Mouse (Mus musculus): Measurements from ENCODE around the gene Igf1r.

Igf1r gene

DNA sequence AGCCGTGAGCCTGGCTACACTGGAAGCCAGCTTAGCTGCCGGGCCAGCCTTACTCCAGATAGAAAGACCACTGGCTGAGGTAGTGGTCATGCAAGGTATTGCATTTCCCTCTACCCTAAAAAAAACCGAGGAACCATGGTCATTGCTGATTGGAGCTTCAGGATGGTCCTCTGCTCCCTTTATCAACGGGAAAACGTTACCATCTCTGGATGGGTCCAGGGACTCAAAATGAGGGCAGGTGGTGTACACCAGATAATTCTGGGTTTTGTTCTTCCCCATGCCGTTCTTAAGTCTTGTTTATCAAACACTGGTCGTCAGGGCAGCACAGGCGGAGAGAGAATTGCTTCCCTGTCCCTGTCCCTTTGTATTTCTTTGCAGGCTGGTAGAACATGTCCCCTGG, 57.0 kb downstream of the Igf1r start:
- DNase-seq (ENCODE audit: low spot score): no peak

DNA sequence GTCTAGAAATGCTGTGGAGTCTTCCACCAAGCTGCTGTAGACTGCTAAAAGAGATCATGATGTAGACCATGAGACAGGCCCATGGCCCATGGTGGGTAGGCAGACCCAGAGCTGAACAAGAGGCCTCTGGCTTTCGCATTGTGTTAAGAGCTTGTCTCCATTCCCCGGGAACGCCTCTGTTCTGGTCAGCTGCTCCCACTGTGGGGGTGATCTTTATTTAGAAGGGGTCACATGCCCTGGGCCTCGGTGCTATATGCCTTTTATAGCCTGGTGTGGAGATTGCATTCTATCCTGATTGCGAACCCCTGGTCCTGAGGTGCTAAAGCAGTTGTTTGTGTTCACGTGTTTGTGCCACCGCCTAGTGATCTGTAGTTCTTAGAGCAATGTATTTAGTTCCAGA, 57.5 kb downstream of the Igf1r start:
- DNase-seq (ENCODE audit: low spot score): no peak

DNA sequence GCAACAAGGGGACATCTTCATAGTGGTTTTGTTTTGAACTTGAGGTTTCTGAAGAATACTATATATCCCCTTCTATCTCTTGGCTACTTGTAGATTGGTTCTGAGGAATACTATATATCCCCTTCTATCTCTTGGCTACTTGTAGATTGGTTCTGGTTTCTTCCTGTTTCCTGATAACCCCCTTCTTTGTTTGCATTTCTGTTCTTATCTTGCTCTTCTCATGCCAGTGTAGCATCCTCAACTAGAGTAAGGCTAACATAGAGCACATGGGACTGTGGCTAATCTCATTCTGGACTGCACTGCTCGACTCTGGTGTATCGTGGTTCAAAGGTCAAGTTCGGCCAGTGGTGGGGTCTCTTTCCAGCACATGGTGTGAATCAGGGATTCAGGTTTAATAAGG, 58.2 kb downstream of the Igf1r start:
- no peak for DNase-seq (ENCODE audit: low spot score)

DNA sequence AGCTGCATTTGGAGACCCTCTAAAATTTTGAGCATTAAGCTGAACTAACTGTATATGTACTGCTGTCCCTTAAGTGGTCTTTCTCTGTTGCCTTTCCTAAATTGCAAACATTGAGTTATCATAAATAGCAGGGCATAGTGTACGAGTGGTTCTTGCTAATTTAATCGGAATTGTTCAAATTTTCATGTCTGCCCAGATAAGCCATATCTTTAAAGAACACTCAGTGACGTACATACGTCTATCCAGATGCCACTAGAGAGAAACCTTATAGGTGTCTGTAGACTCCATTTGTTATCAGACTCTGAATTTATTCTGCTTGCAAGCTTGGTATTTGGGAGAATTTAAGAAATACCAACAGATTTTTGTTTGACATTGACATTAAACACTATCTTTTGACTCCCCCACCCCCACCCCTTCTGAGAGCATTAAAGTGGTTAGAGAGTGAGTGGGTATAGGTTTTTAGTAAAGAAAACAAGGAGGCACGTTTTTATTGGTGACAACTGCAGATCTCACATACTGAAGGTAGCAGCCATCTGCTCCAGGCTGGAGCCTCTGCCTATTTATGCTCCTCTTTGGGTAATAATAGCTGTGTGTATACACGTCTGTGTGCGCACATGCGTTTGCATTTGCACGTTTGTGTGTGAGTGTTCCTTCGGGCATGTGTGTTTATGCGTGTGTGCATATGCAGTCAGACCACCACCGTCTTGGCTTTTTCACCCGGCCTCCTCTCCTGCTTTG, 58.9 kb downstream of the Igf1r start:
- no peak for DNase-seq (ENCODE audit: low spot score)

DNA sequence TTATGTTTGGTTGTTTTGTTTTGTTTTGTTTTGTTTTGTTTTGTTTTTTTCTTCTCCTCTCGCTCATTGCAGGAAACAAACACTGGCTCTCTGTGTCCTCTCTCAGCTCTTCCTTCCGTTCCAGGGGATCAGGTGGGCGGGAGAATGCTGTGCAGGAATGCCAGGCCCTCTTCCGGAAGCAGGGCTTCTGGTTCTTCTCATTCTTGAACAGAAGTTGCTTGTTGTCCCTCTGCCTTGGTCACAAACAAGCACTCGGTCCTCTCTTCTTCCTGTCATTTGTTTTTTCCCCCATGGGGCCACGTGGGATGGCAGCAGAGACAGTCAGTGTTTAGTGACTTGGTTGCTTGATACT, 59.5 kb downstream of the Igf1r start:
- DNase-seq (ENCODE audit: low spot score): no peak

DNA sequence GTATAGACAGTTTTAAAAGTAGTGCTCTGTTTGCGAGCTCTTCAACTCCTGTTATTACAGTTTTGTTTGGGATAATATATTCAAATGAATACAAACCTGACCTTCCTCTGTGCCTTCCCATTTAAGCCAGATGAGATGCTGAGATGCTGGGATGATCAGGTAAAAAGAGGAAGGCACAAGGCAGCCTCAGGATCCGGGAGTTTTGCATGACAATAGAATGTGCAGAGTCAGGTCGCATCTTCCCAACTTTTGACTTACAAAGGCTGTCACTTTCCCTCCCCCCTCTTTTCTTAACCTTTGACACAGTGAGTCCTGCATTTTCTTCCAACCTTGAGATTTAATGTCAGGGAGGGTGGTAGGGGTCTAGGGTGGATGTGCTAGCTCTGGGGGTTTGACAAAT, 61.9 kb downstream of the Igf1r start:
- DNase-seq (ENCODE audit: low spot score): no peak

DNA sequence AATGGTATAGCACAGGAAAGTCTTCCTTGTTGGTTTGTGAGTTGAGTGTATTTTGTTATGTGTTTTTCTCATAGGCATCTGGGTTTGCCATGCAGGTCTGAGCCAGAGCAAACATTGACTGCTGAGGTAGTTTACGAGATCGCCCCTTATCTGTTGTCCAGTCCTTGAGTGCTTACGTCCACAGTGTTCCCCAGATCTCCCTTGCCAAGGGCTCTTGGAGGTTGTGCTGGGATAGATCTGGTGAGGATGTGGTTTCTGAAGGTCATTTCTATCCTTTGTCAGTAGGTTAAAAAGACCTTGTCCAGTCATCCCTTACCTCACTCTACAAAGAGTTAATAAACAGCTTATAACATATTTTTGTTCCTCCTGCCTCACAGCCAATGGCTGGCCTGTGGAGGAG, 62.8 kb downstream of the Igf1r start:
- DNase-seq (ENCODE audit: low spot score): no peak

DNA sequence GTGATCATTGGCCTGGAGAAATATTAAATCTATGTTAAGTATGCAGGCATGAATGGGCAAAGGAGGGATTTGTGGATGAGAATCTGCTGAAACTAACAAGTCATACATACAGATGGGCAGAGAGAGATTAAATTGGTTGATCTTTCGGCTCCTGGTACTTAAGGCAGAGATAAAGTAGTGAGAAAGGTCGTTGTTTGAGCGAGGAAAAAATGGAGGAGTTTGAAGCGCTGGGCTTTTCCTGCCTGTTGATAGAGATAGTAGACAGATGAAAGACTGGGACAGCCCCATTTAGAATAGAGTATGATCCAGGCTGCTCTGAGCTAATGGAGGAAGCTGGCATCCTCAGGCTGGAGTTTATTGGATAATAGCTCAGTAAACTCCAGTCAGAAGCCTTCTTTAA, 65.4 kb downstream of the Igf1r start:
- no peak for DNase-seq (ENCODE audit: low spot score)

DNA sequence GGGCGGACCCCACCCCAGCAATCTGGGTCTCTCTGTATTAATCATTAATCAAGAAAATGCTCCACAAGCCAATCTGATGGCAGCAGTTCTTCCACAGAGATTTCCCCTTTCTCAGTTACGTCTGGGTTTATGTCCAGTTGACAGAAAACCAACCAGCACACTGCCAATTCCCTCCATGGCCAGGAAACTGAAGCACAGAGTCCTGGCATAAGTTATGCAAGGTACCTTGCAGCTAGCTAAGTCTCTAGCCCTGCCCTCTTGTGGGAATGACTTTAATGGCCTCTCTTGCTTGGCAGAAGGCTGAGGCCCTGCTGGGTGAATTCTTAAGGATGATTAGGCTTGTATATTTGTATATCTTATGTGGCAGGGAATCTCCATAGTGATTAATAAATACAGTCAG, 67.9 kb downstream of the Igf1r start:
- no peak for DNase-seq (ENCODE audit: low spot score)

DNA sequence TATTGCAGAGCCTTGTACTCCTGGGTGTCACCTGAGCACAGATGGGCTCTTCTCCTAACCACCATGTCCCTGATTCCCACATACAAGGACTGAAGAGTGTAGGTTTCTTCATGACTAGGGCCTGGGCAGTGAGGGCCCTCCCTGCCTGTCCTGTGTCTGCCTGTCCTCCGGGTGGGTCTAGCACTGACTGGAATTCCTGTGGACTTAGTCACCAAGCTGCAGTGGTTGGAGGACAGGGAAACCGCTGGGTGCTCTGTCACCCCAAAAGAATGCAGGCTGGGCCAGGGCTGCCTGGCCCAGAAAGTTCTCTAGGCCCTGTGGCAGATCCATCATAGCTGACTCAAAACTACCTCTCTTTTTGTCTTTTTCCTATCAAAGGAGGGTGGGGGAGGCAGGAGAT, 69.1 kb downstream of the Igf1r start:
- DNase-seq (ENCODE audit: low spot score): peak; percentile 45

DNA sequence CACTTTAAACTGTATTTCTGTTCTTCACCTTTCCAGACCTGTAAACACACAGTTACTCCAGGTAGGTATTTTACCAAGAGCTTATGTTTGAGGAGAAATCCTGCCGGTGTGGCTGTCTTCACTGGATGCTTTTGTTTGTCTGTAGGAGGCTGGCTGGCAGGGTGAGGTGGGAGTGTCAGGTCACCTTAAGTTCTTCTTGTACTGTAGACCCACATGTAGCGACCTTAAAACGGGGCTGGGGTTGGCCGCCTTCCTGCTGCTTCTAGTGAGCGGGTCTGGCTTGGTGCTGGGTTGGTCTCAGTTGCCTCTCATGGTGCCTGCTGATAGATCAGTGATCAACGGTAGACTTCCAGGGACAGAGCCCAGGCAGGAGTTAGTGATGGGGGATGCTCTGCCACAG, 69.6 kb downstream of the Igf1r start:
- DNase-seq (ENCODE audit: low spot score): no peak

DNA sequence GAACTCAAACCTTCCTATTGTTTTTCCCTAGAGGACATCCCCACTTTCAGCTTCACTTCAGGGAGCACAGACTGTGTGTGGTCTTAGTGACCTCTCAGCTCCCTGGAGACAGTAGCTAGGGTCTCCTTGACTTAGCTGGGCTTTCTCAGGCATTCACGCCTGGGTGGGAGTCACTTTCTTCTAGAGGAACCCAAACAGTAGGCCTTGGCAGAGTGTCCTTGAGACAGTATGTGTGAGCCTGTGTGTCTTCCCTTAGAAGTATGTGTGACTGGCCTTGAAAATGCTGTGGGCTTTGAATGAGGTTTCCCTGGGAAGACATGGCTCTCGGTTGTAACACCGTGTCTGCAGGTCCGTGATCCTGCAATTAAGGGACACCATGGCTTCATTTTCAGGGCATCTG, 71.3 kb downstream of the Igf1r start:
- DNase-seq (ENCODE audit: low spot score): no peak

DNA sequence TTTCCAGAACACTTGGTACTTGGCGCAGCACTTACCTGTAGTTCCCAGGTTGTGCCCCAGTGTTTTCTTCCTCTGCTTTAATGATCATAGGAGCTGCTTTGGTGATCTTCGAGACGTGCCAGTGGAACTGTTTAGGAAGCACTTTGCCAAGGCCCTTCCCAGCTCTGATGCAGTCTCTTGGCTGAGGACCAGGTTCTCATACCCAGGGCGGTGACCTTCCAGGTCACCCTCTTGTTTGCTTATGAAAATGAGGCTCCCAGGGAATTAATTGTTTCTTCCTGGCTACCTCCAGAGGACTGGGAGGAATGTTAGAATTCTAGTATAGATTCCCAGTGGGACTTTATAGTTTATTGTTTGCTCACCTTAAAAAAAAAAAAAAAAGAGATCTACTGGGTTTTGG, 72.0 kb downstream of the Igf1r start:
- DNase-seq (ENCODE audit: low spot score): no peak

DNA sequence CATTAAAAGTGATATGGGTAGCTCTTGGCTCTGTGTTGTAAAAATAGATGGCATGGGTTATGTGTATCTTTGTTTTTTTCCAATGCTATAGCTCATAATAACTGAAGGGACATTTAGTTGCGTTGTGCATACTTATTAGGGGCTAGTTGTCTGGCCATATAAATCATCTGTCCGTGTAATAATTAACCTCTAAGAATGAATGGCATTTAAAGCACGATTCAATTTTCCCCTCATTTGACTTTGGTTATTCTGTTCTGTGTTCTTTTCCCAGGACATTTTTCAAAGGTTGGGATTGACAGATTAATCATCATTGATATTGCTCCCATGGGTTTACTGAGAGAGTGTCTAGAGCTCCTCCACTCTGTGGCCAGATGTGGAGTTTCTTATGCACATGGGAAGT, 72.8 kb downstream of the Igf1r start:
- DNase-seq (ENCODE audit: low spot score): no peak

DNA sequence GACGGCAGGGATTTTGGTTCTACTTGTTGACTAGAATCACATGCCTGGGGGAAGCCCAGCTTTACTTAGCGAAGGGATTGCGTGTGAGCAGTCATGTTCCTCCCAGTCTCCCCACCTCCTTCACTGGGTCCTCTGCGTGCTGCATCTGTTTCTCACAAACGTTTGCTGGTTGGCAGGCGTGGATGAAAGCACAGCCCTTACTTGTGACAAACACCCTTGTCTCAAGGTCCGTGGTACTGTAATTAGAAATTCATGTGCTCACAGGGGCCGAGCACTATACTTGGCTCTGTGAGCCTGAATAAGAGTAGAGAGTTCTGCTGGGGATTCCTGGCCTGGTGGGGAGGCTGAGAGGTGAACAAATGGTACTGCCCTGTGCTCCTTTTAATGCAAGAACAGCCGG, 73.4 kb downstream of the Igf1r start:
- DNase-seq (ENCODE audit: low spot score): no peak

DNA sequence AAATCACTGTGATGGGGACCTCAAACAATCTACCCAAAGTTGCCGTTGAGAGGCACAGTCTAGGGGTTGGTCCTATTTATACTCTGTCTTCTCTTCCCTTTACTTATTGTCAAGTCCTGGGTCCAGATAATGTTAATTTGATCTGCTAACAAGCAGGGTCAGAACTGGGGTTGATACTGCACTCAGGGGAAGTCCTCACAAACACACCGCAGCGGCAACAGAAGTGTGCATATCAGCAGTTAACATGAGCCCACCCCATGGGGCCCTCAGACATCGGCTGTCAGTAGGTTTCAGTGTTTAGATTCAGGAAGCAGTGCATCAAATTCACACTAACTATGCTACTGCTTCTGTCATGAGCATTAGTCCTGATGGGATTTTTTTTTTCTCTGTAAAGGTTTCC, 75.5 kb downstream of the Igf1r start:
- no peak for DNase-seq (ENCODE audit: low spot score)

DNA sequence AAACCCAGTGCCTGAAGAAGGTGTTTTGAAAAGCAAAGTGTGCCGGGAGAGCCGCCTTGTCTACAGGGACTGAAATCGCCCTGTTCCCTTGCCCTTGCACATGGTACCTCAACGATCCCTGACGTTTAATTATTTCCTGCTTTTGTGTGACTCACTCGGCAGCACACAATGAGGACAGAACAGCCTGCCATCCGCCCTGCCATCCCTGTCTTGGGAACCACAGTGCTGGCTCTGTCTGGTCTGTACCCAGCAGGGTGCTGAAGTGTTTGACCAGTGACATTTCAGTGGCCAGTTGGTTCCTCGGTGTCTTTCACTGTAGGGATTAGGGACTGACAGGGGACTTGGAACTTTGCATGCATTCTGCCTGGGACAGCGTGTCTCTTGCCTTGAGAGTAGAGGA, 78.2 kb downstream of the Igf1r start:
- no peak for DNase-seq (ENCODE audit: low spot score)

DNA sequence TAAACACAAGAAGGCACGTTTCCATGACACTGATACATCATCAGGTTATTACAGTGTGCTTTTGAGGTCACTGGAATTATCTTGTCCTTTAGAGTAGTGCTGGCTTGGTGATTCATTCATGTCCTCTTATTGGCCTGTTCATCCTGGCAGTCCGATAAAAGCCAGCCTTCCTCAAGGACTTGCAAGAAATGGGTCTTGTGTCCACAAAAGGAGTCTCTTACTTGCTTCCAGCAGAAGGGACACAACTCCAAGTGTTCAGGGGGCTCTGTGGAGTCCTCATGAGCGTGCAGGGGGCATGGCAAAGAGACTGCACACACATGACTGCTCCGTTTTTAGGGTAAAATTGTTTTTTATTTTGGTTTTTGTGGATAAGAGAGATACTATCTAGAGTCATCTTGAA, 83.9 kb downstream of the Igf1r start:
- DNase-seq (ENCODE audit: low spot score): no peak

DNA sequence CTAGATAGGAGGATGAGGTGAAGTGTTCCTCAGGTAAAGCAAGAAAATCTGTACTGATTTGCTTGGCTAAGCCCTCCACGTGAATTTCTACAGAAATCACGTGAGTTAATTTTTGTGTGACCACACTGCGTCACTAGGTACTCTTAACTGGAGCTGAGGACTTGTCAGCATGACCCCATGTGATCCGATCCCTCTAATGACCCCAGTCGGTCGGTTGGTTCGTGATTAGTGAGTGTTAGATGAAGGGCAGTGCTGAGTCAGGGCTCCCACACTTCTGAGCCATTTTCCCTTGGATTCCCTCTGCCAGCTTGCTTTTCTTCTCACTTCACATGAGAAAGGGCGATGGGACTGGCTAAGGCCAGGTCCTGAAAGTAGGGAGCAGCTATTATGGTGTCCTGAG, 86.2 kb downstream of the Igf1r start:
- no peak for DNase-seq (ENCODE audit: low spot score)

DNA sequence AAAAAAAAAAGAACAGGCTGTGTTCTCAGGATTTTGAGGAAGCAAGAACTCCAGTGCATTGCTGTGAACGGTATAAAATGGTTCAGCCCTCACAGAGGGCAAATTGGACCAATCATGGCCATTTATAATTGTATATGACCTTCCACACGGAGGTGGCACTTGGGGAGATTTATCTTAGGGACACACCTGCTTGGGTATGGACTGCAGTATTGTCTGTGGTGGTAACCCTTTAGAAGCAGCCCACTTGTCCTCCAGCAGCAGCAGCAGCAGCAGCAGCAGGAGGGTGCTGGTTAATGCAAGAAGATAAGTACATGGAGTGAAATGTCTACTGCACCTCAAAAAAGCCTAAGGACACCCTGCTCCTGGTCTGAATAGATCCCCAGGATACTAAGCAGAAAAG, 86.9 kb downstream of the Igf1r start:
- DNase-seq (ENCODE audit: low spot score): no peak

DNA sequence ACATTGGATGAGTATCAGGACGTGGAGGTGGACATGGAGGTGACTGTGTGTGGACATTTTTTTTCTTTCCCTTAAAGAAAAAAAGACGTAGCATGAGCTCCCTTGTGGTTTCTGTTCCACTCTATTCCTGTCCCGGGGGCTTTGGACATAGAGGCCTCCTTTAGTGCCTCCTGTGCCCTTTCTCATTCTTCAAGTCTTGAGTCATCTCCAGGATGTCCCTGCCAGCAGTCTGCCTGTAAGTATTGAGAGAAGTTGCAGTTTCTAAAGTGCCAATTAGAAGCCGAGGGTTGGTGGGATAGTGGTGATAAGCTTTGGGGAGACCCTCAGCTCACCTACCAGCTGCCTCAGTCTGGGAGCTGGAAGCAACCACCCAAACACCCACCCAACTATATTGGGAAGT, 92.0 kb downstream of the Igf1r start:
- DNase-seq (ENCODE audit: low spot score): no peak

DNA sequence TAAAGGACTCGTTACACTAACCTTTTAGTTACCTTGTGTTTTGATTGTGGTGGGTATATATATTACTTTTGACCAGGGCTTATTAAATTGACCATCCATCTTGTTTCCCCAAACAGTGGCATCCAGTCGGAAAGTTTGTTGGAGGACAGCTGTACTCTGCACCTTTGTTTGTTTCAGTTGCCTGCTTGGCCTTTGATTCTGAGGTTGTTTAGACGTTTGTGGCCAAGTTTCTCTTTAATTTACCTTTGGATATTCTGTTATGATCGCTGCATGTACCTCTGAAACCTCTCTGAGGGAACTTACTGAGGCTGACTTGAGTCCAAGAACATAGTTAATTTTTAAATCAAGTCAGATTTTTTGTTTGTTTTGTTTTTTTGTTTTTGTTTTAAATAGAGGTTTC, 94.5 kb downstream of the Igf1r start:
- no peak for DNase-seq (ENCODE audit: low spot score)

DNA sequence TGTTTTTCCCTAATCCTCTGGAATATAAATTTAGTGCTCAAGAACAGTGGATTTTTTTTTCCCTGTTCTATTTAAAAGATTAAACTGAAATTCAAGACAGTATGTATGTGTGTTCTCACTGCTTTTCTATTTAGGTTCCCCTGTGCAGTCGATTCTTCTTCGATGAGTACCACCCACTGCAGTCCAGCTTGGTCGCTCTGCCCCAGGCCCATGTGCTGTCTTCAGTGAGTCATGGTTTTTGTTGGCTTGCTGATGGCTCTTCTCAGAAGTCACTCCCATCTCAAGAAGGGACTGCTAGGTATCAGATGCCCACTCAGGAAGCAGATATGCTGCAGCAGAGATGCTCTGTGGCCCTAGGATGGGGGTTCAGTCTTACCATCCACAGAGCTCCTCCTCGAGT, 95.9 kb downstream of the Igf1r start:
- no peak for DNase-seq (ENCODE audit: low spot score)

DNA sequence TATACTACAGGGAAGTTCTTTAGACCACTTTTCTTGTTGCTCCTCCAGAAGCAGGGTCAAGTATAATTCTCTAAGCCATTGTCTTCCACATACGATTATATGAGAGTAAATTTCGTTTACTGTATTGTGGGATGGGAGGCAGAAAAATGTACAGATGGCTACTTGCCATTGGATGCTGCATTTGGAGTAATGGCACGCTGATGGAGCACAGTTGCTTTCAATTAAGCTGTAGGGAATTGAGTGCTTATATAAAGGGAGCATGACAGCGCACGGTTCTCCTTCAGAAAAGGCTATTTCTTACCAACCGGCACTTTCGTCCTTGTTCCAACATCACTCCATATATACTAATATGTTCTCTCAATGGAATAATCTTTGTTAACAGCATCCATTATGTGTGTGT, 96.4 kb downstream of the Igf1r start:
- DNase-seq (ENCODE audit: low spot score): no peak
